Mouse (Mus musculus) midbrain, embryonic 10.5 days (tissue): ENCODE results near the gene Eral1. TPM values are rescaled to one million over a fixed set of nuclear protein-coding genes. Genes with fewer than 3 reads are reported as not detected.

Experiments used
- DNase-seq: peaks from one replicate; pipeline ENCODE4 v3.0.0-alpha.2; 2017; ENCODE audit warnings: low spot score
- H3K27ac ChIP-seq: fragments of 300-500 bp; sonication (generic); replicated peaks from 2 replicates; pipeline ENCODE4 v1.5.1; 2016; ENCODE audit warnings: mild to moderate bottlenecking
- H3K27me3 ChIP-seq: fragments of 300-500 bp; sonication (generic); 2 replicates; pipeline ENCODE4 v1.6.1; 2016; ENCODE audit warnings: low read depth, mild to moderate bottlenecking; ENCODE audit not compliant: poor library complexity, severe bottlenecking
- H3K36me3 ChIP-seq: fragments of 300-500 bp; sonication (generic); 2 replicates; pipeline ENCODE4 v1.6.1; 2016; ENCODE audit warnings: mild to moderate bottlenecking, moderate library complexity
- H3K4me1 ChIP-seq: fragments of 300-500 bp; sonication (generic); 2 replicates; pipeline ENCODE4 v1.6.1; 2016
- H3K4me3 ChIP-seq: fragments of 300-500 bp; sonication (generic); 2 replicates; pipeline ENCODE4 v1.5.1; 2016; ENCODE audit warnings: mild to moderate bottlenecking, moderate library complexity
- H3K9me3 ChIP-seq: fragments of 300-500 bp; sonication (generic); replicated peaks from 2 replicates; pipeline ENCODE4 v1.6.1; 2016; ENCODE audit warnings: mild to moderate bottlenecking
- WGBS: fragments of 180-500 bp; shearing (Covaris S2); methylation state at CpG from one replicate; pipeline ENCODE4 v1.1.7; 2016; 5-methylcytosine and 5-hydroxymethylcytosine counted together
- polyA plus RNA-seq: library from polyadenylated mRNA; unstranded; fragments of >200 nt; fragmentation: Nextera tagmentation; extraction: Ambion mirVana; gene quantifications from 2 replicates; pipeline ENCODE4 v1.2.1, GENCODE M21; 2016

Gene Eral1
- 39.3 and 39.7 TPM in 2 replicates for polyA plus RNA-seq

DNA sequence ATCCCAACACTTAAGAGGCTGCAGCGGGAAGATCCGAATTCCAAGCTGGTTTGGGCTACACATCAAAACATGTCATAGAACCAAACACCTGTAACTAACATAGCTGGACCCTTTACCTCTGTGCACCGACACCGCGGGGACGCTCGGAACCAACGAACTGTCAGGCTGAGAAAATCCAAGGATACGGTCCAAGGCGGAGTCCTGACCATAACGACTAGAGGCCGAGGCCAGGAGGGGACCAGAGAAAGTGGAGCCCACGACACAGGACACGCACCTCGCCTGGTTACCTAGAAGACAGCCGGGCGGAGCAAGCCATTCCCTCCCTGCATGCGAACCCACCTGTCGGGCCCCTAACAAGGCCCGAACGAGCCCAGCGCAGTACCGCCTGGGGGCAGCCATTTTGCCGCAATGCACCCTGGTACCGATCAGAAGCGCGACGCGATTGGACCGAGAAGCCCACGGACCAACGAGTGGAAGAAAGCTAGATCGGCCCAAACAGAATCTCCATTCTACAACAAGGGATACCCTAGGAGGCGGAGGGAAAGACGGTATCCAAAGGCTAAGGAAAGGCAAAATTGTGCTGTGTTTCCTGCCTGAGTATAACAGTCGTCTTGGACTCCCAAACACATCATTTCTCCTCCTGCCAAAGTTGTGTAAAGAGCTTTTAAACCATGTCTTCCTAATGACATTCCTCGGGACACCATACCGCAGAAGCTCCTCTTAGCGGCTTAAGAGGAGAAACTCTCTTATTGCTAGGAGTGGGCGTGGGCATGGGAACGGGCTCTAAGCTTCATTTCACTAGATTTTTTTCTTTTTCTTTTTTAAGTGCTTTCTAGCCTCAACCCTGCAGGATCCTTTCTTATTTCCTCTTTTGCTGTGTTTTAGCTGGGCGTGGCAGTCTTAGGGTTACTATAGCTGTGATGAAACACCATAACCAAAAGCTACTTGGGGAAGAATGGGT, at the start of gene Eral1:
Eral1 (minus strand) TSS at position 423 of the 961 bp plus-strand sequence.
- no peaks in the 10 kb centered on the region for H3K9me3 ChIP-seq
- H3K4me1 ChIP-seq, result peaks cover 17% of the 10 kb centered on the region
- peak; percentile 85 for DNase-seq
- WGBS, result 1% methylated on average over 42 of the region's 42 CpGs
- peak within 1 kb of the TSS; percentile 87 for H3K27ac ChIP-seq
- peaks cover 31% of the 10 kb centered on the region for H3K36me3 ChIP-seq
- no peaks in the 10 kb centered on the region for H3K27me3 ChIP-seq
- H3K4me3 ChIP-seq, result peak within 1 kb of the TSS; percentile 84

GRCm38 (mm10) chr11:78129458-78129857, 49.3 kb upstream of the Eral1 start:
- no peak overlapping the region for H3K4me3 ChIP-seq
- H3K9me3 ChIP-seq, result no peaks in the 10 kb centered on the region
- DNase-seq, result no peak
- H3K36me3 ChIP-seq, result peaks cover 19% of the 10 kb centered on the region
- no peak overlapping the region for H3K27ac ChIP-seq
- WGBS, result 96% methylated on average over 8 of the region's 8 CpGs
- no peaks in the 10 kb centered on the region for H3K4me1 ChIP-seq
- no peaks in the 10 kb centered on the region for H3K27me3 ChIP-seq

DNA sequence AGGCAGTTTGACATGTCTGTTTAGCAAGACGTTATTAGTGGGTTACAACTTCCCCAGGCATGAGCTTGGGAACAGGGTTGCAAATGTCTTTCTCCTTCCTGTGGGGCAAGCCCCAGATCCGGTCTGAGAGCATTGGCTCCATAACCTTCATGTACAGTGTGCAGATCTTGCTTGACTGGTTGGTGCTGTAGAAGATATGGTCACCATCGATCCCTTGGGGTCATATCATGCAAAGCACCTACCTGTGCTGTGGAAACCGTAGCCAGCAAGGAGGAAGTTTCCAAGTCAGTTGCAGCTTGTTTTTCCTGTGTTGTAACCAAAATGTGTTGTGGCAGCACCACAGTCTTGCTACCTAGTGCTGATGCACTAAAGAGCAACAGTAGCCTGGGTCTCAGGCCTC, 46.6 kb upstream of the Eral1 start:
- Histone ChIP-seq H3K9me3 (no peaks in the 10 kb centered on the region), H3K4me1 (no peaks in the 10 kb centered on the region), H3K4me3 (no peak overlapping the region), H3K27me3 (no peaks in the 10 kb centered on the region), H3K27ac (no peak overlapping the region), H3K36me3 (peaks cover 18% of the 10 kb centered on the region)
- no peak for DNase-seq
- 92% methylated on average over 4 of the region's 4 CpGs for WGBS

GRCm38 (mm10) chr11:78125691-78126090, 45.5 kb upstream of the Eral1 start:
- no peaks in the 10 kb centered on the region for H3K27me3 ChIP-seq
- peaks cover 13% of the 10 kb centered on the region; the same call in 1 of the 2 replicates for H3K36me3 ChIP-seq
- no peaks in the 10 kb centered on the region for H3K9me3 ChIP-seq
- WGBS, result 89% methylated on average over 6 of the region's 6 CpGs
- no peak for DNase-seq
- H3K27ac ChIP-seq, result no peak overlapping the region
- no peaks in the 10 kb centered on the region for H3K4me1 ChIP-seq
- no peak overlapping the region for H3K4me3 ChIP-seq

GRCm38 (mm10) chr11:78123782-78124181, 43.6 kb upstream of the Eral1 start:
- peaks cover 5% of the 10 kb centered on the region; the same call in 1 of the 2 replicates for H3K36me3 ChIP-seq
- H3K27ac ChIP-seq, result no peak overlapping the region
- H3K9me3 ChIP-seq, result no peaks in the 10 kb centered on the region
- 0 out of 2 replicates have a peak, but pooled peaks cover 10% of the 10 kb centered on the region for H3K4me1 ChIP-seq
- no peak for DNase-seq
- no peak overlapping the region for H3K4me3 ChIP-seq
- H3K27me3 ChIP-seq, result no peaks in the 10 kb centered on the region

DNA sequence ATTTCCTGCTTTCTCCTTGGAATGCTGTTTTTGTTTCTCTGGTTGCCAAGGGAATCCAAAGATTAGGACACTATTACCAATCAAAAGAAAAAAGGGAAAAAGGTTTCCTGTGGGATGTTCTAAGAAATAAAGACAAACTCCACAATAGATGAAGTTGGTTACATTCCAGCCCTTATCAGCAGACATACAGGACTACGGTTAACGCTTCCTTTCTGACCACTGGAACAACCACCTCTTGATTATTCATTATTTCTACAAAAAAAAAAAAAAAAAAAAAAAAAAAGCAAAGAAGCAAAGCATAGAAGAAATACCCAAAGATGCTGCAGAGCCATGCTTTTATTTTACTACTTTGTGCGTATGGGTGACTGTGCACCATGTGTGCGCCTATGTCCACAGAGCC, 42.6 kb upstream of the Eral1 start:
- Histone ChIP-seq H3K27ac (no peak overlapping the region), H3K27me3 (no peaks in the 10 kb centered on the region), H3K4me3 (no peak overlapping the region), H3K4me1 (0 out of 2 replicates have a peak, but pooled peaks cover 10% of the 10 kb centered on the region), H3K36me3 (peaks cover 5% of the 10 kb centered on the region; the same call in 1 of the 2 replicates), H3K9me3 (no peaks in the 10 kb centered on the region)
- WGBS, result 93% methylated on average over 4 of the region's 4 CpGs
- DNase-seq, result no peak

DNA sequence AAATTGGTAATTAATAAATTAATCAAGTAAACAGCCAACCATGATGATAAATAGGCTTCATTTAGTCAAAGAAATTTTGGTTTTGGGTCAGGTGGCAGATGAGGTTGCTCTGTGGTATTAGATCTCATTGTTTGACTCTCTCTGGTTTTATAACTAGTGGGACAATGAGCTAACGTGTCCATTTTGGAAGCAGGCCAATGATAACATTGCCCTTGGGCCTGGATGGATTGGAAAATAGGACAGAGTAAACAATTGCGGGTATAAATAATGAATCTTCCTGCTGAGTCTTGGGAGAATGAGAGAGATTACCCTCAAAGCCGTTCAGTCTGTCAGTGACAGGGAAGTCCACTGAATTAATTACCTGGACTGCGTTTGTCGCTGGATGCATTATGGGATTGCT, 41.0 kb upstream of the Eral1 start:
- Histone ChIP-seq H3K27ac (no peak overlapping the region), H3K4me1 (peaks cover 19% of the 10 kb centered on the region), H3K27me3 (no peaks in the 10 kb centered on the region), H3K36me3 (peaks cover 5% of the 10 kb centered on the region; the same call in 1 of the 2 replicates), H3K4me3 (no peak overlapping the region), H3K9me3 (no peaks in the 10 kb centered on the region)
- WGBS, result 87% methylated on average over 5 of the region's 5 CpGs
- no peak for DNase-seq

DNA sequence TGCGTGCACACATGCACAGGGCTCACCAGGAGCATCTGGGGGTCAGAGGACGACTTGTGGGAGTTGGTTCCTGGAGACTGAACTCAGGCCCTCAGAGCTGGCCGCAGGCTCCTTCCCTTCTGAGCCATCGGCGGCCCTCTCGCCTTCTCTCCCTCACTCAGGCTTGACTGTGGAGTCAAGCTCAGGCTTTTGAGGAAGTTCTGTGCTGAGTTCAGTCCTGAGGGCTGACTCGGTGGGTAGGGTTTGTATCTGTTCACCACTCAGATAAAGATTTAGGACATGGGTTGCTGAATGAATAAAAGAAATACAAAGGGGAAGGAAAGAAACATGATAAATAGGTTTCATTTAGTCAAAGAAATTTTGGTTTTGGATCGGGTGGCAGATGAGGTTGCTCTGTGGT, 39.7 kb upstream of the Eral1 start:
- WGBS, result 85% methylated on average over 8 of the region's 8 CpGs
- no peaks in the 10 kb centered on the region for H3K27me3 ChIP-seq
- peaks cover 5% of the 10 kb centered on the region; the same call in 1 of the 2 replicates for H3K36me3 ChIP-seq
- no peak for DNase-seq
- peaks cover 29% of the 10 kb centered on the region for H3K4me1 ChIP-seq
- H3K4me3 ChIP-seq, result no peak overlapping the region
- no peaks in the 10 kb centered on the region for H3K9me3 ChIP-seq
- H3K27ac ChIP-seq, result no peak overlapping the region

DNA sequence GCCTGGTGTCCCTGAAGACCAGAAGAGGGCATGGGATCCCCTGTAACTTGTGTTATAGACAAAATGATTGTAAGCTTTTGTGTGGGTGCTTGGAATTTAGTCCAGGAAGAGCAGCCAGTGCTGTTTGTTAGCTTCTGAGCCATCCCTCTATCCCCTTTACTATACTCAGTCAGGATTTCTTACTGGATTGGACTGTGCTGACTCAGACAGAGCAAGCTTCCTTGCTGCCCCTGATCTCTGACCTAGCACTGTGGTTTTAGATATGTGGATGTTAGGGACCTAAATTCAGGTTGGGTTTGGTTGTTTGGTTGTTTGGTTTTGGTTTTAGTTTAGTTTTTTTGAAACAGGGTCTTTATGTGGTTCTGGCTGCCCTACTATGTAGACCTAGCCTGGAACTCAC, 38.3 kb upstream of the Eral1 start:
- no peak overlapping the region for H3K27ac ChIP-seq
- no peak for DNase-seq
- no peaks in the 10 kb centered on the region for H3K9me3 ChIP-seq
- H3K4me3 ChIP-seq, result no peak overlapping the region
- H3K36me3 ChIP-seq, result peaks cover 5% of the 10 kb centered on the region; the same call in 1 of the 2 replicates
- H3K4me1 ChIP-seq, result peaks cover 43% of the 10 kb centered on the region
- no peaks in the 10 kb centered on the region for H3K27me3 ChIP-seq

GRCm38 (mm10) chr11:78116146-78116410, 35.9 kb upstream of the Eral1 start:
- no peaks in the 10 kb centered on the region for H3K36me3 ChIP-seq
- H3K27me3 ChIP-seq, result no peaks in the 10 kb centered on the region
- H3K27ac ChIP-seq, result peak overlapping the region; percentile 97
- no peak for DNase-seq
- 15% methylated on average over 5 of the region's 5 CpGs for WGBS
- no peaks in the 10 kb centered on the region for H3K9me3 ChIP-seq
- peaks cover 46% of the 10 kb centered on the region for H3K4me1 ChIP-seq
- peak overlapping the region; percentile 75 for H3K4me3 ChIP-seq

DNA sequence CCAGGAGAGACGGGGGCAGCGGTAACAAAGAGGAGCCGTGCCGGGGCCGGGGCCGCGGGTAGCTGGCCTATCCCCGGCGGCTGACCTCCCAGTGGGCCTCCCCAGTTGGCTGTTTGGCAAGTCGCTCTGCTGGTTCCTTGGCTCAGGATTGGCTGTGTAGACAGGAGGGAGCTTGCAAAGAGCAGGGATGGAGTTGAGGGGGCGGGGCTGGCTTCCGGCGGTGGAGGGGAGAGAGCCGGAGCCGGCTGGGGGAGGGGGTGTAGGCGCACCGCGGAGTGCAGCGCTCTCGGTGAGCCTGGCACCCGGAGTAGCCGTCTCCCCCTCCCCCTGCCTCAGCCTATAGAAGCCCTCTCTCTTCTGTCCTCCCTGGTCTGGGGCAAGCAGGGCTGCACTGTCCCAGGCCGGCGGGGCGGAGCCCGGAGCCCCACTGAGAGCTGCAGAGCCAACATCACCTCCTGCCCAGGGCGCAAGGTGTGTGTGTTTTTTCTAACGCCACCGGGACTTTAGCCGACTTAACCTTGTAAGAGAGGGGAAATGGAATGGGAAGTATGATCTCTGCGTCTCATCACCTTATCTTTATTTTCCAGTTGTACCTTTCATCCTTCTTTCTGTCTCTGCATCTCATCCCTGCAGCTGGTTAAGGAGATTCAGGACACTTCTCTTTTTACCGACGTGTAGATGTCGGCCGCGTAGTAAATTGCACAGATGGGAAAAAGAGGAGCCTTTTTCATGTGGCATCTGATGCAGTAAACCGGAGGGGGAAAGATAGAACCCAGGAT, 35.4 kb upstream of the Eral1 start:
- peak overlapping the region; percentile 75 for H3K4me3 ChIP-seq
- H3K27me3 ChIP-seq, result no peaks in the 10 kb centered on the region
- no peaks in the 10 kb centered on the region for H3K9me3 ChIP-seq
- peak overlapping the region; percentile 97 for H3K27ac ChIP-seq
- no peaks in the 10 kb centered on the region for H3K36me3 ChIP-seq
- under 1% methylated on average over 37 of the region's 37 CpGs for WGBS
- DNase-seq, result peak; percentile 98
- peaks cover 46% of the 10 kb centered on the region for H3K4me1 ChIP-seq

GRCm38 (mm10) chr11:78114676-78115366, 34.6 kb upstream of the Eral1 start:
- Histone ChIP-seq H3K27ac (peak overlapping the region; percentile 97), H3K27me3 (no peaks in the 10 kb centered on the region), H3K9me3 (no peaks in the 10 kb centered on the region), H3K4me3 (peak overlapping the region; percentile 75), H3K4me1 (peaks cover 40% of the 10 kb centered on the region), H3K36me3 (no peaks in the 10 kb centered on the region)
- WGBS, result 15% methylated on average over 19 of the region's 19 CpGs
- DNase-seq, result no peak
